Mouse (Mus musculus) cerebellum, adult 18-20 months (tissue): ENCODE results near the gene Gm48552.

Experiments used
- DNase-seq, 2 experiments: peaks; one replicate each; pipeline ENCODE4 v3.0.0; 2021

The Gm48552 gene

DNA sequence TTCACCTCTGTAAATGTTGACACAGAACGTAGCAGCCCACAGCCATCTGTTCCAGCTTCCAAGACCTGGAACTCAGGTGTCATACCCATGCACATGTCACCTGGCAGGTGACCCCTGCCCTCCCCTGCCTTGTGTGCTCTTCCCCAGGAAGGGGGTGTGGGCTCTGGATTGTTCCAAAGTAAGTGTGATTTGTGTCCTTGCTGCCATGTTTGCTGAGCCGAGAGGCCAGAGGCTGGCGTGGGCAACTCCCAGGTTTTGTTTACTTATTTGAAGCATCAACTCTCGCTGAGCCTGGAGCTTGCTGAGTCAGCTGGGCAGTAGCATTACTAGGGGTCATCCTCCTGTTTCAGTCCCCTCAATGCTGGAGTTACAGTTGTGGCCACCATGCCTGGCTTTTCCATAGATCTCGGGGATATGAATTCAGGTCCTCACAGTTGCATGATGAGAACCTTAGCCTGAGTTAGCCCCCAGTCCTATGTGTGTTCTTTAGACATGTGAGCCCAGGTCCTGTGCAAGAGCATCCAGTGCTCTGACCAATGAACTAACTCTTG is at the start of gene Gm48552:
Gm48552 (plus strand) TSS at position 501 of the 551 bp plus-strand sequence.
- no peak for DNase-seq

DNA sequence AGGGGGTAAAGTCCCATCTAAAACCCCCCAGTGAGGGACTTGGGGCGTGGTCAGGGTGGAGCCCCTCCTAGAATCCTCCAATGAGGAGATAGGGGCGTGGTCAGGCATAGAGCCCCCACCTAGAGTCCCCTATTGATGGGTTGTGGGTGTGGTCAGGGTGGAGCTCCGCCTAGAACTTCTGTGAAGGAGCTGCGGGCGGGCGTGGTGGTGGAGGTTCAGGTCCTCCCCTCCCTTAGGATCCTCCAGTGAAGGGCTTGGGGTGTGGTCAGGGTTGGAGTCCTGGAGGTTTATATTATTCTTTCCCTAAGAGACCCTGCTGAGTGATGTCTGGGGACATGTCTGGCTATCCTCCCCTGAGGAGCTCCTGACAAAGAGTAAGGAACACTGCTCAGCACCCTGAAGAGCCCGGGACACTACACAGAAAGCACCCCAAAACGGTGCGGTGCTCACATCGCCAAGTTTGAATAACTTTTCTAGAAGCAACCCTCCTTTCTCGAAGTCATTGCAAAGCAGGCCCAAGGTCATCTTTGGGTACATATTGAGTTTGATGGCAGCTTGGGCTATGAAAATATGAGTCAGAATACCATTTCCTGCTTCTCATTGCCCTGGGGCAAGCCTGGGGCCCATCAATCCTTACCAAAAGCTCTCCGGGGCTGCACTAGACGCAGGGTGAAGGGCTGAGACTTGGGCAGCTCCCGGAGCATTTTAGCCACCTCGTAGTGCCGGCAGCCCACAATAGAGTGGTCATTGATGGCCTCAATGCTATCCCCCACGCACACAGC is 48.1 kb upstream of the Gm48552 start:
- DNase-seq, result no peak

DNA sequence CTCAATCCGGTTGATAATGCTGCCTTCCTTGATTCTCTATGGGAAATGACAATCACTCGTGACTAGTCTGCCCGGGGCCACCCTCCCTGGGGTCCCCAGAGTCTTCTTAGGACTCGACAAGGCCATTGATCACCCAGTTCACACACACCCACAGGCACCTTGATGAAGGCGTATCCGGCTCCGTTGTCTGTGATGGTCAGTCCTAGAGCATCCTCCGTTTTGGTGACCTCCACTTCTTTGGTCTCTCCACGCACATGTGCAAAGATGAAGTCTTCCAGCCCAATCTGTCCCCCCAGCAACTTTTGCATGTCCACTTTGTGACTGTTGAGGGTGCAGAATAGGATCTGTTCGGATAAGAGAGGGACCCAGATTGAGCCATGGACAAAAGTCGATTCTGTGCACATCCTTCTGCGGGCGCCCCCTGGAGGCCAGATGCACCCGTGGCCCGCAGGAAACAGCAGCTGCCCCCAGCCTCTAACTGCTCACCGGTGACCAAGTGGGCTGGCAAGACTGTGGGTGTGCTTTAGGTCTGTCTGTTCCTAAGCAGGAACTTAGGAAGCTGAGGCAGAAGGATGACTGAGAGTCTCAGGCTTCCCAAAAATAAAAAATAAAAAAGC is 47.4 kb upstream of the Gm48552 start:
- peak; percentile 63 to 79 for DNase-seq

DNA sequence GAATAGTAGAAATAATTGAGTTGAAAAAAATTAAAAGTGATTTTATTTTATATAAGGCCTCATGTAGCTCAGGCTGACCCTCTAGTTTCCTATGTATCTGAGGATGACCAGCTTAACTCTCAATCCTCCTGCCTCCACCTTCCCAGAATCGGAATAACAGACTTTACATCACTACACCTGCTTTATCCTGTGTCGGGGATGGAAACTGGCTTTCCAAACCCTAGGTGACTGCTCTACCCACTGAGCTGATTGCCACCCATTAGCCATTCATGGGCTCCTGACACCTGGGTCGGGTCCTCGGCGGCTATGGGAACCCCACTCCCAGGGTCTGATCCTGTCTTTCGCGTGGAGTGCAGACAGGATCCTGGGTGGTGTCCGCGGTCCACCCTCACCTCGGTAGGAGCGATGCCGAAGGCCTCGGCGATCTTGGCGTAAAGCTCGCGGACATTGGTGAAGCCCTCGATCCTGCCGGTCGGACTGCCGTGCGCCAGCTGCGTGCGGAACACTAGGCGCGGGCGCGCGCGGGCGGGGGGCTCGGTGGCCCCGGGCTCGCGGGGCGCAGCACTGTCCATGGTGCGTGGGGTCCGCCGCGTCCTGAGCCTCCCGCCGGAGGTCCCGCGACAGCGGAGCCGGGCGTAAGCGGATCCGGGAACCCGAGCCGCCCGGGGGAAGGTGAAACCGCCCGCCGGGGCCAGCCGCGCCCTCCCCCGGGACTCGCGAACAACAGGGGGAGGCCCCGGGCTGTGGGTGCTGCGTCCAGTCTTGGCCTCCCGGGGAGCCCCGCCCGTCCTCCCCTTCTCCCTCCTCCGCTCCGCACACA is 45.9 kb upstream of the Gm48552 start, which contains the start of gene Gipc3:
Gipc3 (minus strand) TSS at position 581 of the 820 bp plus-strand sequence.
- DNase-seq, result no peak

DNA sequence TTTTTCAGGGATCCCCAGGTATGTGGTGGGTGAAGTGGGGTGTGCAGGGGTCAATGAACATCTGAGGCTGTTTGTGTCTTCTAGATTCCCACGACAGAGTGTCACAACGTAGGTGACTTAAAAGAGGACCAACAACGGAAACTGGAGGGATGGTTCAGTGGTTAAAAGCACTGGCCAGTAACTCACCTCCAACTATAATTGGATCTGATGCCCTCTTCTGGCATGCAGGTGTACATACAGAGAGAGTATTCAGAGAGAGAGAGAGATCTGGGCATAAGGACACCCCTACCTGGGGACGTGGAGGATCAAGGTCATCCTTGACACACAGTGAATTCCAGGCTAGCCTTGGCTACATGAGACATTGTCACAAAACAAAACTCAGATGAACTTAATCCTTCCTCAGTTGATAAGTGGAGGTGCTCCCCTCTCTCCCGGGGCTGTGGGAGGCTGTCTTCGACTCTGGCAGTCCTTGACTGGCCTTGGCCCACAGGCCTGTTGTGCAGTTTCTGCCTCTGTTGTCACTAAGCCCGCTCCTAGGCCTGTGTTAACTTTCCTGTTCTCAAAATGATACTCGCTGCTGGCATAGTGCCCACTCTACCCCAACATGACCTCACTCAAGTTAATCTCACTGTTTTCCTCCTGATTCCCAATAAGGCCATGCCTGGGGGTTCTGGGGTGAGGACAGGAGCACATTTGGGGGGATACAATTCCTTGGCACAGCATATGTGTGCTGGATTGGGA is 44.2 kb upstream of the Gm48552 start:
- DNase-seq, result no peak

DNA sequence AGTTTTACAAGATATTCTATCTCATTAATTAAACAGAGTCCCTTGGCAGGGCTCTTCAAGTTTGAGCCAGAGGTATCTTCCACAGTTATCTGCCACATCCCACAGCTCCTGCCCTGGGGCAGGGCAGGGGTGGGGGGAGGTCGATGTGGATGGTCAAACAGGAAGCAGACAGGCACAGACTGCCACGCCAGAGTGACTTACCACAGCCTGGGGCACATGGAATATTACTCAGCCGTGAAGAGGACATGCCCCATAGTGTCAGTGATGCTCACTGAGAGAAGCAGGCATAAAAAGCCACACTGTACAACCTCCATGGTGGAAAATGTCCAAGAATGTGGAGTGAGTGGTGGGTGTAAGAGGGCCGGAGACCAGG is 43.7 kb upstream of the Gm48552 start:
- no peak for DNase-seq

DNA sequence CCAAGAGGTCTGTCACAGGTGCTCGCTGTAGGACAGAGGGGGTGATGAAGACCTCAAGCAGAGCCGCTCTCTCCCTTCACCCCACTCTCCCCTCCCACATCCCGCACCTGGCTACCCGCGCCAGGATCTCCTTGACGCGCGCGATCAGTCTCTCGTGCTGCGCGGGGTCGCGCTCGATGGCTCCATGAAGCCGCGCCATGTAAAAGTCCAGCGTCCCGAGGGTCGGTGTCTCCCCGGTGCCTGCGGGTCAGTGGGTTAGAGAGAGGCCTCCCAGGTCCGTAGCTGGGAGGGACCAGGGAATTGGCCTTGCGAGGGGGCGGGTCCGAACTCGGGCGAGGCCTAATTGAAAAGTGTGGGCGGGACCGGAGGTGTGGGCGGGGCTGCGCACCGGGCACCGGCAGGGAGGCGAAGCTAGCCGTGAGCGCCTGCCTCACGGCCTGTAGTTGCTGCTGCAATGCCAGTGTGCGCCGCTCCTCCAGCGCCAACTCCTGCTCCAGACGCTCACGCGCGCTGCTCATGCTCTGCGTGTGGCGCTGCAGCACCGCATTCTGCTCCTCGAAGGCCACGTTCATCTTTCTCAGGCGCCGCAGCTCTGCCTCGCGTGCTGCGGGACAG is 42.2 kb upstream of the Gm48552 start:
- DNase-seq, result no peak

DNA sequence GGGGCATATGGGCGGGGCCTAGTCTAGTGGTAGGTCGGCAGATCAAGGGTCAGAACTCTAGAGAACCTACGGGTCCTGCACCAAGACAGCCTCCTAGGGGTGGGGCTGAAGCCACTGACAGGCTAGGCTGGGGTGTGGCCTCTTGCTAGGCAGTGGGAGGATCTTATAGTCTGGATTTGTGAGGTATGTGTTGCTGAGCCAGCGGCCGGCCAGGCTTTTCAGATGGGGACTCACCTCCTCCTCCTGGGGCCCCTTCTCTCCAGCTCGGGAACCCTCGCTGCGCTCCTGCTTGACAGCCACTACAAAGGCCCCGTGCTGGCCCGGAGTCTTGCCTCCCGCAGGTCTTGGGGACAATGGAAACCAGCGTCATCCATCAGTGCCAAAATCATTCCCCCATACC is 39.7 kb upstream of the Gm48552 start:
- DNase-seq, result no peak

DNA sequence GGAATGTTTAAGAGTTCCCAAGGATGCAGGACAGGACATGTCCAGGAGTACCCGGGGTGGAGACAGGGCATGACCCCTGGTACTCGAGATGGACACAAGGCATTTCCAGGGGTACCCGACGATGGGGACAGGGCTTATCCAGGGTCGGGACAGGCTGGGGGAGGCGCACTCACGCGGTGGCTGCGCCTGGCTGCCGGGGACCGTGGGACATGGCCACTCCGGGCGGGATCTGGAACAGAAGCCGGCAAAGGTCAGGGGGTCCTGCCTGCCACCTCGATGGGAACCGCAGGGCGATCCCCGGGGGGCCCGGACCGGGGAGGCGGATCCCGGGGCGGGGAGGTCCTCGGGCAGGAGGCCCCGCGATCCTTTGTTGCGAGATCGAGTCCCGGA is 38.8 kb upstream of the Gm48552 start:
- no peak for DNase-seq

DNA sequence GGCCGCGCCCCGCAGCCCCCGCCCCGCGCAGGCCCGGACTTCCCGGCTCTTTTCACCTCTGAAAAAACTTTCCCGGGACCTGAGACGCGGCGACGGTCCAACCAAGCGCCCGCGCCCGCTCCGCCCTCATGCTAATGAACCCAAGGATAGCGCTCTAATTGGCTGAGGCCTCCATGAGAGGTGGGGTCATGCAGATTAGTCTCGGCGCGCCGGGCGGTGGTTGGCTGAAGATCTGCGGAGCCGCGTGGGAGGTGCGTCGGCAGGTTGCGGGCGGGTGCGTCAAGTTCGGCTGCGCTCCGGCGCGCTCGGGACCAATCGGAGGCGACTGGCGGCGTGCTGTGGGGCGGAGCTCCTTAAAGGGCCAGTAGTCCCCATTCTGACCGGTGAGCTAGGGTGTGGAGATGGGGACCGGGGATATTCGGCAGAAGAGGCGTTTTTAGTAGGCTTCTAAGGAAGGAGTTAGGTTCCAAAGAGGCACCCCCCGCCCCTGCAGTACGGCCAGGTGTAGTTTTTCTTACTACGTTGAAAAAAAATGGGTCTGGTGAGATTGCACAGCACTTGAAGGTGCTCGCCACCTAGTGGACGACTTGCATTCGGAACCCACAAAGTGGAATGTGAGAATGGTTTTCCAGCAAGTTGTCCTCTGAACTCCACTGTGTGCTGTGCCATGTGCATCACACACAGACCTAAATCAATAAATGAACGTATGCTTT is 38.3 kb upstream of the Gm48552 start, which contains the start of gene Hmg20b:
Hmg20b (minus strand) TSS at position 130 of the 713 bp plus-strand sequence.
- peak; percentile 99 to 100 for DNase-seq

DNA sequence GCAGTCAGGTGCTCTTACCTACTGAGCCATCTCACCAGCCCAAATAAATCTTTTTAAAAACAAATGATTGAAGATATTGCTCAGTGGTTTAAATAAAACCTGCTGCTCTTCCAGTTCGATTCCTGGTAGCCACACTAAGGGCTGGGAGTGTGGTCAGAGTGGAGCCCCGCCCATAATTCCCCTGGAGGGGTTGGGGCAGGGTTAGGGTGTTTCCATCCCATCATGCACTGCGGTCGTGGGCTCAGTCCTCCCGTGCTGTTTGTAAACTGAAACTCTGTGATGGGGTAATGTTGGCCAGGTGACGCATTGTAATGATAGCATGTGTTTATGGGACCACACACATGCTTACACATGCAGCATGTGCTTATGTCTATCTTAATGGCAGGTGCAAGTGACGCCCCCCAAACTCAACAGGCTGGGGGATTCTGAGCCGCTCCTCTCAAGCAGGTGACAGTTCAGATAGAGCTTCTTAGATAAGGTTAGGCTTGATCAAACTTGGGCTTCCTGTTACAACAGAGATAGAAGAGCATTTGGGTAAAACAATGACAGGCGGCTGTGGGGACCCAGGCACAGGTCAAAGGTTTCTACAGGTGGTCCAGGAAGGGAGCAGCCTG is 37.0 kb upstream of the Gm48552 start:
- DNase-seq, result no peak

DNA sequence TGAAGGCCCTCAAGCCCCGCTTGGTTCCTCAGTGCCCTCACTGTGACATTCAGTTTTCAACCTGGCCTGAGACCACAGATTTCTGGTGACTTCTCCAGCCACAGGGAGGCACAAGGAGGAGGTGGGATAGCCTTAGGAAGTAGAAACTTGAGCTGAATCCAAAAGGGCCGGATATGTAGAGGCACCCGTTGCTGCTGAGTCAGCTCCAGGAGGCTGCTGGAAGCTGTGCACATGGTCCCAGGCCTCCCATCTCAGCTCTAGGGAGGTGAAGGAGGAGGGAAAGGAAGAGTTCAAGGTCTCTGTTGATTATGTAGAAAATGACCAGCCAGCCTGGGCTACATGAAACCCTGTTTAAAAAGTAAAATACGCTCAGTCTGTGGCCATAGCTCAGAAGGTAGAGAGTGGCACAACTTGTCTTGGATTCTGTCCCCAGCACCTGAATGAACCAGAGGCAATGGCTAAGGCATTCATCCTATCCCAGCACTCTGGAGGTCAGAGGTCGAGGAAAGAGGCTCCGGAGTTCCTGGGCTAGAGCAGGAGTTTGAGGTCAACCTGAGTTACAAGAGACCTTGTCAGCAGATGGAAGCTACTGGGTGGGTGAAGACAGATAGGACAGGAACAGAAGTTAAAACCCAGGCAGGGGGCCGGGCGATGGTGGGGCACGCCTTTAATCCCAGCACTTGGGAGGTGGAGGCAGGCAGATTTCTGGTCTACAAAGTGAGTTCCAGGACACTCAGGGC is 33.9 kb upstream of the Gm48552 start:
- no peak for DNase-seq

DNA sequence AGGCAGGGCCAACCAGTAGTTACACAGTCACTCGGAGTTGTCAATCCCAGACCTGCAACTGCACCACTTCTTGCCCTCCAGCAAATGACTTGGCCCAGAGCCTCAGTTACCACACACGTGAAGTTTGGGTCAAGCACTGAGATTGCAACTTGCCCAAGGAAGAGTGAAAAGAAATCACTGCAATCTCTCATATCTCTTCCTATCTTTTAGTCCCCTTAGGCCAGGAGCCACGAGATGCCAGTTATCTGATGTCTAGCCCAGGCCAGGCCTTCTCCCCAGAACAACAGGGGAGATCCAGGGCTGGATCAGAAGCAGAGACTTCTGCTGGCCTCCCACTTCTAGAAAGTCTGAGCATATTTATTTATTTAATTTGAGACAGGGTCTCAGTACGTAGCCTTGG is 33.3 kb upstream of the Gm48552 start:
- no peak for DNase-seq

DNA sequence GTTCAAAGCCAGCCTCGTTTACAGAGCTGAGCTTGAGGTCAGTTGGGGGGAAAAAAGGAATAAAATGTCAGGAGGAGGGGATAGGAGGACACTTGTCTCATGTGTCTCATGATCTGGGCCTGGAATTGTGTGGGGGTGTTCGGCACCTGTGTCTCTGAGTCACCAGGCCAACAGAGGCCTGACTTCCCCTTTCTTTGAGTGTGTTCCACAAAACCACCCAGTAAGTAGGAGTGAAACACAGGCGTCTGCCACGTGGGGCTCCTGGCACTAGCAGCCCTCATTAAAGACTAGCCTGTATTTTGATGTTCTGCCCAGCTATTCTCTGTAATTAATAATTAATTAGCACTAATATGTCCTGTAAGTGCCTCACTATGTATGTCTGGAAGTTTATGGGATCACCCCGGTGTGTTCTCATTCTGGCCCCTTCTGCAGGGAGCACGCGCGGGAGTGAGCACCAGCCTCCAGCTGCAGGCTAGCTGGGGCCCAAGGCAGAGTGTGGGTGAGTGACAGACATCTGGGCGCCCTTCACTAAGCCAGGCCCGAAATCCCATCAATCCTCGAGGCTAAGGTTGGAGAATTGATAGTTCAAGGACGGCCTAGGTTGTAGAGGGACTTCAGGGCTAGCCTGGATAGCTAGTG is 32.3 kb upstream of the Gm48552 start:
- no peak for DNase-seq

DNA sequence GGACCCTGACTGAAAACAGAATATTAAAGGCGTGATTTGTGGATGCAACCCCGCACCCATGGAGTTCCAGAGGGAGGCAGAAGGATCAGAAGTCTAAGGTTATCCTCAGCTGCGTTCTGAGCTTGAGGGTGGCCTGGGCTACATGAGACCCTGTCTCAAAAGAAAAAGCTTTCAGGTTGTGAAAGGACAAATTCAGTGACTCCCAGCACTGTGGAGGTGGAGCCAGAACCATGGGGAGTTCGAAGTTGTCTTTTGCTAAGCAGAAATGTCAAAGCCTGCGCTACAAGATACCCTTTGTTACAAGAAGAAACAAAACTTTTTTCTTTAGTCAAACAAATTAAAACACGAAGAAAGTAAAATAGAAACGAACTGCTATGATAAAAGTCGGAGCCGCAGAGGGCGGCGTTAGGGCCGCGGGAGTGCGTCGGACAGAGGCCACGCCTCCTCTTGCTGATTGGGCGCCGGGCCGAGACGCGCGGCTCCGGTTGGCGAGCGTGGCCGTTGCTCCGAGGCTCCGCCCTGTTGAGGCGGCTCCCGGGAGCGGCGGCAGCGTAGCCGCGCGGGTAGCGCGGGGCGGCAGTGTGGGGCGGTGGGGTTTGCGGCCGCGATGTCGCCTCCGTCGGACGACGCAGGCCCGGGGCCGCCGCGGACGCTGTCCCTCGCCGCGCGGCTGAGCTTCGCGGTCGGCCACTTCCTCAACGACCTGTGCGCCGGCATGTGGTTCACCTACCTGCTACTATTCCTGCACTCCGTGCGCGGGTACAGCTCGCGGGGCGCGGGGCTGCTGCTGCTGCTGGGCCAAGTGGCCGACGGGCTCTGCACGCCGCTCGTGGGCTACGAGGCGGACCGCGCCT is 31.6 kb upstream of the Gm48552 start, which contains the start of gene Mfsd12:
Mfsd12 (plus strand) TSS at position 501 of the 854 bp plus-strand sequence.
- peak; percentile 93 to 96 for DNase-seq

DNA sequence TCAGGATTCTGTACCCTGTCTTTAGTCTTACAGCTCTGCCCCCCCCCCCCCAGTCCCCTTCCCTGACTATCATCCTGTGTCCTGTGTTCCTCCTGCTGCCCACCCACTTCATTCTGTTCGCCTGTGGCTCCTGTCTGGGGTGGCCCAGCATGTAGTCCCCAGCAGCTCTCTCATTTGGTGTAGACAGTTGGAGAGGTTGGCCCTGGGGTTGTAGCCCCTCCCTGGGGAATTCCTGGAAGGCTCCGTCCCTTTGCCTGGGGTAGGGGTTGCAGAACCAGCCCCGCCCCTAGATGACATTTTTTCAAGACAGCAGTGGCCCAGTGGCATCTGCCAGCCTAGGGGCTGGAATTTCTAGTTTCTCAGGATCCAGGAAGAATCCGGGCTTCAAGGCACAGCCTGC is 30.6 kb upstream of the Gm48552 start:
- no peak for DNase-seq

DNA sequence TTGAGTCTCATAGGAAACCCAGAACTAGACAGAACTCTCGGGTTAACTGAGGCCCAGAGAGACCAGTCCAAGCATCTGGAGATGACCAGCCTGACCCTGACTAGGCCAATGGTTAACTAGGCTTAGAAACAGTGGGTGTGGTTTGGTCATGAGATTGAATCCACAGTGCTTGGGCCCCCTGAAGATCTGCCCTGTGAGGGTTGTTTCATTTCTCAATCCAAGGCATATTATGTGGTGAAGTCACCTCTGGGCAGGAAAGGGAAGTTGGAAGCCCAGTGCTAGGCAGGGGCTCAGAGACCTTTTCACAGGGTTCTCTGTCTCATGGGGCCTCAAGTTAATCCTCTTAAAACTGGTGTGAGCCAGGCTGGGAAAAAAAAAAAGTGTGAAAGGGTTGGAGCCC is 30.0 kb upstream of the Gm48552 start:
- DNase-seq, result no peak

DNA sequence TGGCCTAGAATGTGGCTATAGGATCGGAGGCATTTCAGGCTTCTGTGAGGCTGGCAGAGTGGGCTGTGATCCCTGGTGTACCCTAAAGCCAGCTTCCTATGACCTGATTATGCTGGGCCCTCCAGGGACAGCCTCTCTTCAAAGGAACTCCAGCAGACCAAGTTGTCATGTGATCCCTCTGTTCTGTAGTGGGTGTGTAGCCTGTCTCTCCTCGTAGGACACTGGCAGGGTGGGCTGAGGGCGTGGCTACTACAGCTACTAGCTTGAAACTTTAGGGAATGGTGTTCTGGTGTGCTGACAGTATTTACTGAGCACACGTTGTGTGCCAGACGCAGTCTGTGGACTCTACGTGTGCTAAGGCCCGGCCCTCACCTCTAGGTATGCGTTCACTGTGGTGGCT is 28.1 kb upstream of the Gm48552 start:
- DNase-seq, result no peak
